Mouse (Mus musculus): ENCODE results near the gene Galnt3.

The Galnt3 gene

GRCm38 (mm10) chr2:66103740-66104436 is 20.9 kb downstream of the Galnt3 start:
- no peak for DNase-seq

- DNase-seq, result no peak
Measured at GRCm38 (mm10) chr2:66101686-66102304, 23.0 kb downstream of the Galnt3 start.

- DNase-seq, result no peak
Measured at GRCm38 (mm10) chr2:66100671-66101351, 24.0 kb downstream of the Galnt3 start.

DNA sequence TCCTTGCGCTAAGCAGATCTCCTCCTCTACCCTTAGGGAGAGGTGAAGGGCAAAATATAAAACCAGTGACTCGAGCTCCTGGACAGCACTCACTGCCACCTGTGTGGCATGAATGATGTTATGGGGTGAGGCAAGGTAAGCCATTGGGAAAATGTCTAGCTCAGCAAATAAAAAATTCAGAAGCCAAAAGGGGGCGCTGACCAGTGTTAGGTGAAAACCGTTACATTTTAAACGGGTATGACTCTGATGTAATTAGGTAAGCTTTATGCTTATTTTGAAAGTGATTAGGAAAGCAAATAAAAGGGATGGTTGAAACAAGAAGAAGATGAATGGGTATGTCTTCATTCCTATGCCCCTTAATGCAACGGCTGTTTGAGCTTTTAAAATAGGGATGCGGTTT is 24.6 kb downstream of the Galnt3 start:
- no peak for DNase-seq

DNA sequence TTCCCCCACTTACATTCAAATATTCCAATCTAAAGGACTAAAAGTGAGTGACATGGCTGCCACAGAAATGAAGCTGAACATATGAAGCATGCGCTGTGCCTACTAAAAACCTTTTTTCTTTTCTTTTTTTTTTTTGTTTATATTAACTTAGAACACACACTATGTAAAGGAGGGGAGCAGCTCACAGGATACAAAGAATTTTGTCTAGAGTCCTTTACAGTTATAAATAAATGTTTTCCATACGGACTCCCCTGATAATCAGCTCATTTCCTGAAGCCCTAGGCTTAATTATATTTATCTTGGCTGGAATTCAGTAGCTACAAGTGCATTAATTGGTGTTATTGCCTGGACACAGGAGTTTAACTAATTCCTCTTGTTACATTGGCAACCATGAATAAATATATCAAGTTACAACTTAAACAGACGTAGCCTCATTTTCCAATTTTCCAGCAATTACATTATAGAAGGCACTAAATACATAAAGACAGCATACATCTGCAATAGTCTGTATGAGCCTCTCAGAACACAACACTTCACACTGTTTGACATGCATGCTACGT is 30.1 kb downstream of the Galnt3 start:
- no peak for DNase-seq

- no peak for DNase-seq
Measured at GRCm38 (mm10) chr2:66091296-66091695, 33.5 kb downstream of the Galnt3 start.

DNA sequence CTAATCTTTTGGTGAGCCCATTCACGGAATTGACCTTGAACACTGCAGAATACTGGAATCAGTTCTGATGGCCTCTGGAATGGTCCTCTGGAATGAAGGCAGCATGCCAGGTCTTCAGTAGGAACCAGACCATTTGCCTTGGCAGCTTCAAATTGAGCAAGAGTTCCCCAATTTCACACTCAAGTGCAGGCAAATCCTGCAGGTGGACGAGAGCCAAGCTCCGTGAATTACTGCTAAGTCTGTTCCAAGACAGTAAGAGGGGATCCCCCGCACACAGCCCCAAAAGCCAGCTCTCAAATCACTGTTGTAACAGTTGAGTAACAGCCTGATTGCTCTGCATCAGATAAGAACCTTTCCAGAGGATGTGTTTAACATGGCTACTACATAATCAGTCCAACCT is 42.9 kb downstream of the Galnt3 start:
- peak; percentile 25 for DNase-seq

DNA sequence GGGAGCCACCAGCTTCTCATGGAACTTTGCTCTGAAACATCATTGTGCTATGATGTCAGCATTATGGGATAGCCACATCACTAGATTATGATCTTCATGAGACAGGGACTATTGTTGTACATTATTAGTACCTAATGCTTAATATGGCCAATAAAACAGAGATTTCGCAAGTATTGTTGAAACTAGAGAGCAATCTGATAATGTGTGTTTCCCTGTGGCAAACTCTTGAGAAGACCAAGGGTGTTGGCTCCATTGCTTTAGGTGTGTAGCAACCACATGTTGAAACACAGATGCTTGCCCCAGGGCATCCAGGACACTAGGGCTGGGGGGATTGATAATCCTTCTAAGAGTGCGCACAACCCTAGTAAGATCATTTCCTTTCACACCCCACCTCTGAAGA is 44.1 kb downstream of the Galnt3 start:
- DNase-seq, result no peak

DNA sequence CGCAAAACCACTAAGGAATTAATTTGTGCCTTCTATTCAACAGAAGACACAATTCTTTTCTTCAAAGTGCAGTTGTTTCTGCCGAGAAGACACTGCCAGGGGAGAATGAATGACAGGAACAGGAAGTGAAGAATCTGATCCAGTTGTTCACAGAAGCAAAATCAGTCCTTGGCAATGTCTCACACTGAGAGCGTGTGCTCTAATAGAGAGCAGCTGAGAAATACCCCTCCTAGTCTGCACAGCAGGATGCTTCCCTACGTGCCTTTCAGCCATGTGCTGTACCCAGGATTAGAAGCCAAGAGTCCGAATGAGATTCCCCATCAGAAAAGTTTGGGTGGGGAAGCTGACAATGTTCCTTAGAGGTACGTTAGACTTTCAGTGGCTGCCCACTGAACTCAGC is 55.3 kb downstream of the Galnt3 start:
- DNase-seq, result no peak

- DNase-seq, result no peak
Measured at GRCm38 (mm10) chr2:66063291-66063690, 61.5 kb downstream of the Galnt3 start.

- DNase-seq, result no peak
Measured at GRCm38 (mm10) chr2:66044405-66045089, 80.2 kb downstream of the Galnt3 start.

DNA sequence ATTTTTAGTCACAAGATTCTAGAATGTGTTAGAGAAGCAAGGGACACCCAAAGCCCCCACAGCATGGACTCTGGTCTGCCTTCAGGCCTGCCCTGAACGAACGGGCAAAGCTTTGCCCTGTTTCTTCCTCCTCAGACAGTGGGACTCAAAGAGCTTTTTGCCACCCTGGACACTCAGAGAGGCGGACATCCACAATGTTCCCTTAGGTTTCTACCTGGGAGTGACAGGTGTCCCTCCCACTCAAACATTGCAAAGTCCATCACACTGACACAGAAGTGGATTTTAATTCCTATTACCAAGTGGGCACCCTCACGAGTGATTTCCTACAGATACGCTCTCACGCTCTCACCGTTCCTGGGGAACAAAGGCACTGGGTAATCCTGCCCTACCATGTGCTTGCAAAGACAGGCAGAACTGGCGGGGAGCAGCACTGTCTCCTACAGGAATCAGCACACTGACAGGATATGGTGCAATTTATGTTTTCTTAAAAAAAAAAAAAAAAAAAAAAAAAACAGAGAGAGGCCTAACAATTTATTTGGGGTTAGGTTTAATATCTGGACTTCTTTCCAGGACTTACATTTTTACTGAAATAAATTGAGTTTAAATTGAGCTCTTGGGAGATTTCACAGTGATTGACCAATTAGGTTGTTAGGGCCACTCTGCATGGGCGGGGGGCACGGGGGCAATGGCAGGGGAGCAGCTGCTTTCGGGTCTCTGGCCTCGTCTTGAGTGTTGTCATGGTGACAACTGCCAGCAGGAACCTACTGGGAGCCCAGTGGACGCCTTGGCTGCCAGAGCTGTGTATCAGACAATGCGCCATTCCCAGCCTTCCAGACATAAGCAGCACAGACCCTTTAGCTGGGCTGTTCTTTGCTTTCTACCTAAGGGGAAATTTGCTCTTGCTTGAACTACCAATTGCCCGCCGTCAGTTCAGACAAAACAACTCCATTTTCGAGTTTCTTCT is 81.1 kb downstream of the Galnt3 start:
- no peak for DNase-seq

DNA sequence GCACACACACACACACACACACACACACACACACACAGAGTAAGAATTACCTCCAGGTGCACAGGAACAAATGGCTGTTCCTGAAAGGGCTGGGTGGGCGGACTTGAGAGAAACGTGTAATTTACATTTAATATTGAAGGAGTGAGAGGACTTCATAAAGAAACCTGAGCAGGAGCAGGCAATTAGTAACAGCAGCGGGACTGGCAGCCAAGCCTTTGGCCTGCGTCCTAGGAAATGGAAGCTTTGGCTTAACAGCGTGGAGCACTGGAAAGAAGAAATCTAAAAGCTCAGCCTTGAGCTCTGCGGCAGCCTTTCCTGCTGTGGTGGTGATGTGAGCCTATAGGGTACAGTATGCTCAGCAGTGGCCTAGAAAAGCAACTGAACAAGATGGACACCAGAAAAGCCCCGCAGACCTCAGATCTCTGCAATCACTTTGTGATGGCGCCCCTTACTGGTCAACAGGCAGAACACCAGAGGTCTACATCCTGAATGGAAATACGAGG is 82.8 kb downstream of the Galnt3 start:
- peak; percentile 8 for DNase-seq

DNA sequence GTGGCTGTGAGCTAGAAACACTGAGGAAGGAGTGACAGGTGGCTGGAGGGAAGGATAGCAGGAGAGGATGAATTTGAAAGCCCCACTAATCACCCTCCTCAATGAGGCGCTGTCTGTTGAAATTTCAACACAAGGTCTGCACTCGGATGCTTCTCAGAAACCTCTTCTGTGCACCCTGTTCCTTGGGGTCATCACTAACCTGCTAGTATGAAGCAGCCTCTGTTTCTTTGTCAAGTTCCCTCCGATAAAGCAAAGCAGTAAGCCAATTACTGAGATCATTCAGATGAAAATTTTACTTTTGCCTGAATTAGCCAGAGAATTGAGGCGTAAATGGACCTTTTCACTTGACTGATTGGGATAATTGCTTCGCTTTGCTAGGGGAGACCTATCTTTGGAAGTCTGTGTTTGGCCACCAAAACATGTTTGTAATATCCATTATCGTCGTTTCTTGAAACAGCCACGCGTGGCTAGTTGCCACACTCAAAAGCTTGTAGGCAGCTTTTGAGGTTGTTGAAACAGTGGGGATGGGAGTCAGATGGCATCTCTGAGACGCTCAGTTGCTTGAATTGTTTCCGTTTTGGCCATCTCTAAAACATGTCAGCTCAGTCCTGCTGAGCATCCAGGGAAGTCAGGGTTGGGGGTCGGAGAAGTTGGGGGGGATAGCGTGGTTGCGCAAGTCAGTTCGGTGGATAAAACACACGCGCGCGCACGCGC is 83.4 kb downstream of the Galnt3 start:
- DNase-seq, result no peak

- DNase-seq, result no peak
Measured at GRCm38 (mm10) chr2:66040611-66041010, 84.2 kb downstream of the Galnt3 start.

DNA sequence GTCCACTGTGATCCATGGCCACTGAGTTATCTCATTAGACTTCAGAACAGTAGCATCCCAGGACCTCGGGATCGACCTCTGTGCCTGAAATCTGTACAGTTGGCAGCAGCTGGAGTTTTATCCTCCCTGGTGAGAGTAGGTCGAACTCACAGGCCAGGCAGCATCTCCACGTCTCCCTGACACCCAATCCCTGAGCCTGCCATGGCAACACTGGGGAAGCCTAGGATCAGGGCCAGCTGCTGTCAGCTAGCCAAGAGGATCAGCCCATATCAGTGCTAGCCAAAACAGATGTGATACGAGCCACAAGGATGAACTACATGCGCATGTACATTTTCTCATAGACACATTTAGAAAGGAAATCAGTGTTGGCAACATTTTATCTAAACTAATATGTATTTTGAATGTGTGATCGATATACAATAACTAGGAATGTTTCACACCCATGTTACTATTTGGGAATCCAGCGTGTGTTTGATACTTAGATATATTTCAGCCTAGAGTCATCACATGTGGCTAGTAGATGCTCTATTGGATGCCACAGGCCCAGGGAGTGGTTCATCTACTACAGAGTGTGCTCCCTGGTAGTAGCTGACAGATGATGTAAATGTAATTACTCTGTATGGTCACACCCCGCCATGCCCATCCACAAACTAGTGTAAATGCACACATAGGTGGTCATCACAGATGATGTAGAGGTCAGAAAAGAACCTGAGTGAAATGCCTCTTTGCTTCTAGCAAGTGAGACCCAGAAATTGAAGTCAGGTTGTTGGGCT is 89.7 kb downstream of the Galnt3 start:
- no peak for DNase-seq
